Mouse (Mus musculus): ENCODE measurements at regions not wholly inside any gene's neighbourhood (a gene's known extent, or its start where the extent isn't known, plus 50 kb on each side); places are given as distances from the start of the nearest gene placed in this dataset.

DNA sequence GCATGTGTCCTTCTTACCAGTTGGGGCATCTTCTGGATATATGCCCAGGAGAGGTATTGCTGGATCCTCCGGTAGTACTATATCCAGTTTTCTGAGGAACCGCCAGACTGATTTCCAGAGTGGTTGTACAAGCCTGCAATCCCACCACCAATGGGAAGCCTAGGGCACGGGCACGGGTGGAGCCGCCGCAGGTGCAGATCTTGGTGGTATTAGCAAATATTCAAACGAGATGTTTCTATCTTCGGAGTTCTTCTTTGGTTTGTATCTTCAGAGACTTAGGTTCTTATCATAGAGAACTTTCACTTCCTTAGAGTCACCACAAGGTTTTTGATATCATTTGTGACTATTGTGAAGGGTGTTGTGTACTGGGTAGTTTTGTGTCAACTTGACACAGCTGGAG lies 103.1 kb downstream of the Btbd35f12 start:
- in situ Hi-C loops (cut with MboI, MseI): loop anchor here (25.0 kb wide), 2 partner anchors 304 to 1679 kb away; no protein-coding TSS in a partner anchor
